Mouse (Mus musculus) cerebellum, adult 18-20 months (tissue): ENCODE results near the gene Pde5a.
A peak's percentile ranks its signal among the peaks of the same experiment; 100 is the strongest.

Experiments
- DNase-seq, 2 experiments: peaks; one replicate each; pipeline ENCODE4 v3.0.0; 2021

The Pde5a gene

DNA sequence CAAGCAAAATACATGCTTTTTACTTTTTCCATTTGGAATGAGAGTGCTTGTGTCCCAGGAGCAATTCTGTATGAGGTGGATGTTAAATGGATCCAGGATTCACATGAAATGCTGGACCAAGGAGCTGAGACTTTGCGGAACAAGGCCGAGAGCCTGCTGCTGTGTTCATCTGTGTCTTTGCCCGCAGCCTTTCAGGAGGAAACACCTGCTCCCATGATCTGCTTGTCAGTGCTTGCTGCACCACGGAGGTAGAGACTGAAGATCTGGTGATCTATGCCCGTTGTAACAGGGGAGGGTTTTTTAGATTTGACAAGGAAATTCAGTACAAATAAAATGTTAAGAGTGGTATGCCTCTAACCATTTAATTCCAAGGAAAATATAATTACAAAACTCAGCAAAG lies 39.1 kb downstream of the Pde5a start:
- no peak for DNase-seq

DNA sequence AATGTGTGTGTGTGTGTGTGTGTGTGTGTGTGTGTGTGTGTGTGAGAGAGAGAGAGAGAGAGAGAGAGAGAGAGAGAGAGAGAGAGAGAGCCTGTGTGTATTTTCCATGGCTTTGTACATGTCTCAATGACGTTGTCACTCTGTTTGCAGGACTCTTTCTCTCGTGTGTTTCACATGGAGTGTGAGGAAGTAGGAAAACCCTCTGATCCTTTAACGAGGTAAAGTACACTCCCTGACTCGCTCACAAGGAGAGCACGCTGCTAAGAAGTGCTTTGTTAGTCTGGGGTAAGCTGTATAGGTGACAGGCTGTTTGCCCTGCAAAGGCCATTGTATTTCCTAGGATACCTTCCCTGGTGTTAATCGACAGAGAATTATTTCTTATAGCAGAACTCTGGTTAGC lies 52.7 kb downstream of the Pde5a start:
- no peak for DNase-seq

DNA sequence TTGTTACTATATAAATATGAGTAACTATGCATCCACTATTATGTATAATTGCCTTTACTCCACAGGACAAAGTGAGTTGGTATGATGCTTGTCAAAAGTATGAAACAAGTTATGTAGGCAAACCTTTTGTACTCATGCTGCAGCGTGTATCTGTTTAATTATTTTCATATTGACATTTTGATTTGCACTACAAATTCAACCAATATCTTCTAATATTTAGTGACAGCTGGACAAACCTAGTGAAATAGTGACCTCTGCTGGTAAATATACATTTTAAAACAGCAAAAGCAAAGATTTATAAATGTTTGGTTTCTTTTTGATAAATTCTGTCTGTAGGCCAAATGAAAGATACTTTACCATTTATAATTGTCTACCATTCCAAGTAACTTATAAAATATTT lies 55.5 kb downstream of the Pde5a start:
- no peak for DNase-seq

DNA sequence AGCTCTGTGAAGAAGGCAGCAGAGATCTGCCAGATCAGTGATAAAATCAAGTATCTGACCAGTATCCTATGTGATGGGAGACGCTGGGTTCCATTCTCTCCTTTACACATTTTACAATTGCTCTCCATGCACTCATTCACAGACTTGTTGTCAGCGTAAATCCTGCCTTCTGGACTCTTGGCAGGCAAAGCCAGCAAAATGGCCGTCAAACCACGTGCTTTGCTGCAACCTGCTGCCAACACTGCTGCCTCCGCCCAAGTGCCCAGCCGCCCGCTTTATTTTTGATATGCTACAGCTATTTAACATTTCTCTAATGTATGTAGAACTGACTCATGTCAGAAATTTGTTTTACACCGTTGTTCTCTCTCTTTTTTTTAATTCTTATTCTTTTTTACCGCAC lies 59.6 kb downstream of the Pde5a start:
- peak; percentile 15 to 18 for DNase-seq

DNA sequence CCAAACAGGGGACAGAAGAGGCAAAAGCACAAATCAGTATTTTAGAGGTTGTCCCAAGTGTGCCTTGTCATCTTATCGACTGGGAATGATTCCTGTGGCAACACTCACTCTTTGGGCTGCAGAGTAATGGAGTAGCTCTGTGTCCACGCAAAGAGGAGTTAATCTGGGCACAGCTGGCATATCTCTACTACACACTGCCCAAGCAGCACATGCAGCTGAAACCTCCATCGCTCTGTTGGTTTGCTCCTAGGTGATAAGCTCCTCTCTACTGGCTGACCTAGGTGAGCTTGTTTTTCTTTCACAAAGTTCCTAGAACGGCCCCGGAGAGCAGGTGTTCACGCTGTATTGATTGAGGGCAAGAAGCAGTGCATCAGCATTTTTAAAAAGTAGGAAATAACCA lies 60.8 kb downstream of the Pde5a start:
- DNase-seq: no peak

DNA sequence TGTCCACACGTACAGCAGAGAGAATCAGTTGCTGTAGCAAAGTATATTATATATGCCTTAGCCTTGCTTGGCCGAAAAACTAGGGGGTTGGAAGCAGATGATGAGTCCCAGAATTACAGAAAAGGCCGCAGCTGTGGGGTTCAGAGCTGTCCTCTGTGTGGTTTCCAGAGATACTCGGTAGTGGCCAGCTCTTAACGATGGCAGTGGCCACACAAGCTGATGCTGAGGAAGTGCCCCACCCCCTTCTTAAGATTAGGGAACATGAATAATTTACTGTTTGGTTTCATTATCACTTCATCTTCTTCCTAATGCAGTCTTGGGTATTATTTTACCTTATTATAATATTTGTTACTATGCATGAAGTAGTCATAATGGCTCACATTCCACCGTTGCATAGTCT lies 71.3 kb downstream of the Pde5a start:
- no peak for DNase-seq

DNA sequence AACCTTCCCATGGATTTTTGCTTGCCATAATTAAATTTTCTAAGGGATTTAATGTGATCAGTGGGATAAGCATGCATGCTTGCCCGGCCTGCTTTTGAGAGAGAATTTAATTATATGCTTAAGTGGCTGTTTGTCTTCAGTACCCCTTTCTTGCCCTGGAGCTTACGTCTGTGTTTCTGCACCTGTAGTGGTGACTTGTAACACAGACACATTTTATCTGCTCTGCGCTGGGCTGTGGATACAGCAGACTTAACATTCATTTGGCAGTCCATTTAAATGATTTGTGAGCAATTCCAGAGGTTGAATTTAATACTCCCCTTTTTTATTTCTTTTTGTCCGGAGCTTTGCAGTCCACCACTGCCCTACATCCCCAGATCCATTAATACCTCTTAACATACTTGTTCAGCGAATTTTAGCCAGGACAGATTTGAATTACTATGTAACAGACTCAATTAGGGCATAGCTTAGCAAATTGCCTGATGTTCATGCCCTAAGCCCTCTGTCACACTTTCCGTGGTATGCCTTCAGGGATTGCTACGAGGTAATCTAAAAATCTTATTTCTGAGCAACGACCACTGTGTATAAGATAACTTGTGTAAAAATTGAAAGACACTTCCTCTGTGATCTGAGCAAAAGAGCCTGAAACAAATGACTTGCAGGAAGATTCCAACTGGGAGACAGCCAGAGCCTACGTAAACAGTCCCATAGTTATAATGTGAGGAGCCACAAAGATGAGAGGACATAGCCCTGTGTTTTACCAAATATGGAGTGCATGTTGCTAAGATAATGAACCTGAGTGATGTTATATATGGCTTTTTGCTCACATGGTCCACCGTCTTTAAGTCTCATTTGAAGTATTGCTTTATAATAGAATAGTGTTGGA lies 72.0 kb downstream of the Pde5a start:
- no peak for DNase-seq

DNA sequence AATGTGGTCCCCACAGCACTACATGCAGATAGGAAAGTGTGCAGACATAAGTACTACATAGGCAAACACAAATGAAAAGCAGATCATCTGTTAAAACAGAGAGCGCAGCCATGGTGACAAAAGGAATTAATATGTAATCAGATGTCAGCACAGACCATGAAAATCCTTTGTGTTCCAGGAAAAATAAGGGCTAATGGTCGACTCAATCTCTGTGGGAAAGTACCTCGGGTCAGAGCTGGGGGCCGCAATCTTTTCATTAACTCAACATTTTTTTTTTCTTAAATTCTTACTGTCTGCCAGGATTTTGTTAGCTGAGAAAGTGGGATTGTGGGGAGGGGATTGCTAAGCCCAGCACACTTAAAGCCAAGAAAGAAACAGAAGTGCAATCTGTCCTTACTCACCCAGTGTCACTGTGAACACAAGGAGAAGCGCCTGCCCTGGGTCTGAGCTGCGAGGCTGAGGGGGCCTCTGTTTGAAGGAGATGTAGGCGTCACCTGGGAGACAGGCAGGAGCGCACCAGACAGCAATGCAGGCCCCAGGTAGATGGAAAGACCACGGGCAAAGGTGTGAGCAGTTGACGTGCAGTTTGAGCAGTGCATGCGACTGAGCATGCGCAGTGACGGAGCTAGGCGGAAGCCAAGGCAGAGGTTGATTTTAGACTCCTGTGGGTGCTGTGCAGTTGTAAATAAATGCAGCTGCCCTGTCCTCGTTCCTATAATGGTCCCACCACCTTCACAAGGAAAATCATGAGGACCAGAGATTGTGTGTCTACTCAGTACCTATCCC lies 72.9 kb downstream of the Pde5a start:
- no peak for DNase-seq

DNA sequence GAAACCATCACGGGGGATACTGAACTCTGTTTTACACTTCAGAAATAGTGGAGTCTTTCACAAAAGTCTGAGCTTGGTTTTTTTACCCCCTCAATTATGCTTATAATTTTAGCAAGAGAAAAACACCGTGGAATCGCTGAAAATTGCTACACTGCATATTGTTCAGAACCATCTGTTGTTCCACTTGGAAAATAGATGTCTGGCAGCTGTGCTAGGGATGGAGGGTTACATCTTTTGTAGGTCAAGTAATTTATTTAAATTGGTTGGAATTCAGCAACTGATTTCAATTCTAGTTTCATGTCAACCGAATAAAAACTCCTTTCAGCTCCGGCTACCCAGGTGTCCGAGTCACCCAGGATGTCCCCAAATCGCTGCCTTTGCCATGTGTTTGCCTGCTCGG lies 78.6 kb downstream of the Pde5a start:
- no peak for DNase-seq

DNA sequence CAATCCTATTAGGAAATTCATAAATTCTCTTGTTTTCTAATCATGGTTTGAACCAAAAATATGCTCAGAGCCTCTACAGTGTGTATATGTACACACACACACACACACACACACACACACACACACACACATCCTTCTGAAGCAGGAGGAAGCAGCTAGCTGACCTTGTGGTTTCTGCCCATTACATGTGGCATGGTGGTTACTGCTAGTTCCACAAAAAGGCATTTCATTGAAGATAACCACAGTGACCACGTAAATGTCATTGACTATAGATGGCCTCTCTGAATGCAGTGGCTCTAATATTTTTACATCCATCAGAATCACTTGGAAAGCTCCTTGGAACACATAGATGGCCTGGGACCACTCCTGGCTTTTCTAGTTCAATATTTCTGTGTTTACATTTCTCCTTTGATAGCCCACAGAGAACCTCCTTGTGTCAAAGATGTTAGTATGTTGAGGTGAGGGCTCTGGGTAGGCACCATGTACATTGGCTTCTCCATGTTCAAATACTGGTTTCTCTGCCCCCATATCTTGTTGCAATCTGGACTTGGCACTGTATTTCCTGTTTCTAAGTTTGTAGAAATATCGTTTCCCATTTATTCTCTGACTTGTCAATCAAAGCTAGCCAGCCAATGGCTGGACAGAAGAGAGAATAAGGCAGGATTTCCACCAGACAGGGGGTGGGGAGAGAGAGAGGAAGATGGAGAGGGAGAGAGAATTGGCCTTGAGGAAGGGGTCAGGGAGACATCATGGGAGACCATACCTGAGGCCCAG lies 81.5 kb downstream of the Pde5a start:
- no peak for DNase-seq

DNA sequence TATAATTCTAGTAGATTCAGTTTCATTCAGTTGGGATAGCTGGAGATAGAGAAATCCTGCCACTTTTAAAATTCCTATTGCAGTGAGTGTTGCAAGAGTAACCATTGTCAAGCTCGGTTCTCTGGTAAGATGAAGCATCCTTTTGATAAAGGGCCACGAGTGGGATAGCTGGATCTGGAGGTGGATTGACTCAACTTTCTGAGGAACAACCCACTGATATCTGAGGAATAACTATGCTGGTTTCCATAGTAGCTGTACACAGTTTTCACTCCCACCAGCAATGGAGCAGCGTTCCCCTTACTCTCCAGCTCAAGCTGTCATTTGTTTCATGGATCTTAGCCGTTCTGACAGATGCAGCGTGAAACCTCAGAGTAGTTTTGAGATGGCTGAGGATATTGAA lies 82.2 kb downstream of the Pde5a start:
- no peak for DNase-seq

DNA sequence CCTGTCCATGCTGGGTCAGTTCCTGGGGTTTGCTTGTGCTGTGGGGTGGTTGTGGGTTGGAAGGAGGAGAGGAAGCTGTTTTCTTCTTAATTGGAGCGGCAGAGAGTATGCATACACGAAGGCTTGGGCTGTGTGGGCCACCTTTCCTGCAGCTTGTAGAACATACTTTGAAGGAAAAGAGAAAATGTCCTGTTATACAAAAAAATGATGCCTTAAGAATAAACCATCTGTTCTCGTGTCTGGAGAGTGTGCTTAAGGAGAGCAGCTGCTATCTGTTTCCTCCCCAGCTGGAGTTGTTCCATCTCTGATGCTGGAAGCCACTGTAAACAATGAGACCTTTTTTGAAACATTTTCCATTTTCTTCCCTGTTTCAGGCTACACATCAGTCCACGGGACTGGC lies 85.8 kb downstream of the Pde5a start:
- DNase-seq: no peak

DNA sequence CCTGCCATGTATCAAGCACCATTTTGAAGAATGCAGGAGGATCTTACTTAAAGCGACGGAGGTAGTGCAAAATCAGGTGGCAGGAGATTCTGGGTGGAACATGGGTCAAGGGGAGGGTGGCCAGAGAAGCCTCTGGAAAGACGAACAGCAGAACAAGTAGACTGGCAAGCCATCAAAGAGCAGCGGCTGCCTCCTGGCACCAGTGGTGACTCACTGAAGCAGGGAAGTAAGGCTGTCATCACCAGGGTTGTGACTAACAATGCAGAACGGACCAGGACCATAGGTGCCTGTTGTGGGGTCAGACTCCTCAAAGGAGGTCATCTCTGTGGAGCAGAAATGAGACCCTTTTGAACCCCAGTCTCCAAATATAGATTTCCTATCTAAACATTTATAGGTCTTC lies 89.5 kb downstream of the Pde5a start:
- no peak for DNase-seq

DNA sequence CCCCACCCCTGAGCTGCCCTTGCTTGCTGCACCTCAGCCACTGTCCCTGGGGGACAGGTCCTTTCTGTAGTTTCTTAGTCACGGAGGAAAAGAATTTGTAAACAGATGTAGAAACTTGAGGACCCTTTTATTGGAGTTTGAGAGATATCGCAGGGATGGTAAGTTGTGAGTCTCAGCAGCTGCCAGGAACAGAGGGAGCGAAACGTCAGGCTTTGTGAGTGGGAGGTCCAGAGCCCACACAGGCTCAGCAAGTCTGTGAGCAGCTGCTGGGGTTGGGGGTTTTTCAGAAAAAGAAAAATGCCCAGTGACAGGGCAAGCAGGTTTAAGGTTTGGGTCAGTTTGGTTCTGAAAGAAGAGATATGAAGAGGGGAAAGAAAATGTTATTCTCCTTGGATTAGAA lies 92.0 kb downstream of the Pde5a start:
- no peak for DNase-seq

DNA sequence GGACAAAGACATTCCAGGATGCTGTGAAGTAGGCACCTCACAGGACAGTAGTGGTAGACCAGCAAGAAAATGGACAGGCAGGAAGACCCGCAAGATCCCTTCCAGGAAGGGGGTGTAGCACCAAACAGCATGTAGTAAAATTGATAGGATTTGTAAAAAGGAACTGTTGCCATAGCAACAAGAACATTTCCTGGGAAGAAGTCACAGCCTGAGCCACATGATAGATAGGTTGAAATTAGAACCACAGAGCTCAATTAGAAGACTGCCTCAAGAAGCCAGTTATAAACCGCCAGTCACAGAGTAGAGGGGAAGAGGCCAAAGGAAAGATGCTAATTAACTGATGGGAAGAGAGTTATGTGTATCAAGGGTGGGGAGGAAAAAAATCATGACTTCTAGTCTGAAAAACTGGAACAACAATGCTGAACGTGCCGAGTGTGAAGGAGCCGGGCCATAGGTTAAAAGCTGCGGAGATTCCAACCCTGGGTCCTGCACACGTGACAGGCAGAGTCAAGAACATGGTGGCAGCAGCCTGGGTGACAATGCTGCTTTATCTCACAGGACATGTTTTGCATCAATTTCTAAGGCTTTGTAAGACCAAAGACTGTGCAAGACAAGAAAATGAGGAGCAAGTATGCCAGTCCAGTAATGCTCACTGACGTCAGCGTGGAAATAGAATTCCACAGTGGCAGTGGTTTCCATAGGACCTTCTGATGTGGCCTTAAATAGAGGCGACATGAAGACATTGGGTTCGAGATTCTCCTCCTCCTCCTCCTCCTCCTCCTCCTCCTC lies 99.7 kb downstream of the Pde5a start:
- DNase-seq: no peak

DNA sequence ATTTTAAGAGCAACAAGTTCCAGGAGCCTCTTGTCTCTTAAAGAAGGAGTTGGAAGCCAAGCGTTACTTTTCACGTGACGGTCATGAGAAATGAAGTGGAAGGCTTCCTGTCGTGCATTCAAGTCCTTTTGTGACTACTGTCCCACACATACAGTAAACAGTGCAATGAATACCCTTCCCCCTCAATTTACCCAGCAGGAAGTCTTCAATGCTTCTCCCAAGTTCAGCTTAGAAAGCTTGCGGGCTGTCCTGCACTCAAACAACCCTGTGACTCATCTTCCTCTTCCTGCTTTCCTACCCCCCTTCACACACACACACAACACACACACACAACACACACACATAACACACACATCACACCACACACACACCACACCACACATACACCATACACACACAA lies 105.8 kb downstream of the Pde5a start:
- DNase-seq: no peak

DNA sequence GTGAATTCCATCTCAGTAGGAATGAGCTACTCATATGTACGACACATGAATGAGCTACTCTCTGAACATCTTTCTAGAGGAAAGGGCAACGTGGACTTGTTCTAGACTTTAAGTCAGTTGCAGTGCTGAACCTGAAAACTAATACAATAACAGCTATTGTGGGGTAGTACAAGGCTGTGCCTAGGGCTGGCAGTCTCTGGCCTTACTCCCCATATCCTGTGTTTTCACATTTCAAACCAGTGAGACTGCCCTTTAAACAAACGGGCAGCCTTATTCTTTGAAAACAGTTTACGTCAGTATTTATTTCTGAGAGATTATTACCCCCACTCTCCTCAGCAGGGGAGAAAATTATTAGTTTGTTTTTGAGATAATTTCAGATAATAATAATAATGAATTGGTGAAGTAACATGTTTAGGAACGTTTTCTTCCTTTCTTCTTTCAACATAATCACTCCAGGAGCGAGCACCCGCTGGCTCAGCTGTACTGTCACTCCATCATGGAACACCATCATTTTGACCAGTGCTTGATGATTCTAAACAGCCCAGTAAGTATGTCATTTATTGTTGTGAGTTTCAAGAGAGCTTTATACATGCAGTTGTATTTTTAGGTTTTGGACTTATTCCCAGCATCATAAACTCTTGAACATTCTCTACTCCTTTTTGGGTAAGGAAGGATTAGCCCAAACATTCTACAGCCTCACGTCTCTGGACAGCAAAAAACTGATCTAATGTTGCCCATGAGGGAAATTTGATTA lies 106.5 kb downstream of the Pde5a start:
- no peak for DNase-seq

DNA sequence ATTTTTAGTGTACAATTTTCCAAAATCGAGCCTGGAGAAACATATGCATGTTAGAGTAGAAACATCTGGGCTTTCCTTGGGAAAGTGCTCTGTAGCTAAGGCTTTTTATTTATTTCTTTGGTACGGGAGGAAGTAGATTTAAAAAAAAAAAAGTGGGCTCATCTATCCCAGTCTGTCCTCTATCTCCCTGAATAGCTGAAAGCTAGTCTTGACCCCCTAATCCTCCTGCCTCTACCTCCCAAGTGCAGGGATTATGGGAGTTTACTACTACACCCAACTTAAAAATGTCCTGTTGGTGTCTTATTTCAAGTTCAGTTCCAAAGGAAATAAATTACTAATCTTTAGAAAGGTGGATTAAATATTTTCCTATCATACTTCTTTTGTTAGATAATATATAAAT lies 108.9 kb downstream of the Pde5a start:
- DNase-seq: no peak

DNA sequence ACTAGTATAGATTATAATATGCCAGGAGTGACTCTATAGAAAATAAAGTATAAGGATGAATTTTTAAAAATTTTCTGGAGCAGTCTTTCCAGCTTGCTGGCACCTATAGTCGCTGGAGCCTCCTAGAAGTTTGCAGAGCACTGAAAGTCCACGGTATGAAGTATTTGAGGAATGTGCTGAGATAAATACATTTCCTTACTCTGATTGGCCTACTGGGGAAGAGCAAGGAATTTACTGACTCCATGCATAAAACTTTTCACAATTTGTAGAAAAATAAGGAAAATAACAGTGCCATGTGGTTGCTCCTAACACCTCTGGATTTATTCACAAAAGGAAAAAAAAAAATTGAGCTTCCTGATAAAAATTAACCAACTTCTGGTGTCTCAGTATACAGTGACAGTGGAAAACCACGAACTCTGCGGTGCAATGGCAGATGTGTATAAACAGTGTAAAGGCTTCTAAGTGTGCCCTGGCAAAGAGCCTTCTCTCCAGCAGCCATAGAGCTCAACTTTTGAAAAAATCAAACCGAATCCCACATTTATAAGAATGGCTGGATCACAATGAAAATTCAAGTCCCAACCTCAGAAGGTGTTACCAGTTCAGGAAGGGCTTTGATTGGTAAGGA lies 119.8 kb downstream of the Pde5a start:
- DNase-seq: no peak

DNA sequence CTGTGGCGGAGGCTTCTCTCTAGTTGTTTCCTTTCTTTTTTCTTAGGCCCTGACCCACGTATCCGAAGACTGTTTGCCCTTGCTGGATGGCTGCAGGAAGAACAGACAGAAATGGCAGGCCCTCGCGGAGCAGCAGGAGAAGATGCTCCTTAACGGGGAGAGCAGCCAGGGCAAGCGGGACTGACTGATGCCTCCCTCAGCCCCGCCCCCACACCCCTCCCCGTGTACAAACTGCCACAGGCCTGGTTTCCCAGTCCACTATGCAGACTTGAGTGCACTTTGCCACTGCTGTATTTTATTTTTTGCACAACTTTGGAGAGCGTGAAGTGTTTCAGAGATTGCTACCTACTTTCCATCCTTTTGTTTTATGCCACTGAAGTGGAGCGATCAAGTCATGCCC lies 126.4 kb downstream of the Pde5a start:
- no peak for DNase-seq

DNA sequence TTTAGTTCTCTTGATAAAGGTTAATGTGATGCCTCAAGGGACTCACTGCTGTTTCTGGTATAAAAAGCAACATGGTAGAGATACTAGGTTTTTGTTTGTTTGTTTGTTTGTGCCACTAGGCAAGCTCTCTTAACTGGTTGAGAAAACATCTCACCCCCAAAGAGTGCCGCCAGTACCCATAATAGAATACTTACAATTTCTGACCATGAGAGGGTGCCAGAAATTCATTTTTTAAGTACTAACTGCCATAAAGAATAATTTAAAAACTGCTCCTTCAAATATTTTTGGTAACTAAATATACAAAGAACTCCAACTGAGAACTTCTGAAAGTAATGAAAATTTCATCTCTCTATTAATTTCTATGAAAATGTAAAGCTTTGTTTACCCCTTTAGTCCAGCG lies 131.1 kb downstream of the Pde5a start:
- DNase-seq: no peak
